Mouse (Mus musculus): Measurements from ENCODE around the gene Chid1.

Gene Chid1

DNA sequence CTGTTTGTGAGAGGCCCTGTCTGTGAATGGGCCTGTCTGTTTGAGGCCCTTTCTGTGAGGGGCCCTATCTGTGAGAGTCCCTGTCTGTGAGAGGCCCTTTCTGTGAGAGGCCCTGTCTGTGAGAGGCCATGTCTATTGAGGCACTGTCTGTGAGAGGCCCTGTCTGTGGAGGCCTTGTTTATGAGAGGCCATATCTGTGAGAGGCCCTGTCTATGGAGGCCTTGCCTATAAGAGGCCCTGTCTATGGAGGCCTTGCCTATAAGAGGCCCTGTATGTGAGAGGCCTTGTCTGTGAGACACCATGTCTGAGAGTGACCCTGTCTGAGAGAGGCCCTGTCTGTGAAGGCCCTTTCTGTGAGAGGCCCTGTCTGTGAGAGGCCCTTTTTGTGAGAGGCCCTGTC, 31.5 kb downstream of the Chid1 start:
- no peak for DNase-seq (ENCODE audit: extremely low spot score, low read depth, low spot score)

DNA sequence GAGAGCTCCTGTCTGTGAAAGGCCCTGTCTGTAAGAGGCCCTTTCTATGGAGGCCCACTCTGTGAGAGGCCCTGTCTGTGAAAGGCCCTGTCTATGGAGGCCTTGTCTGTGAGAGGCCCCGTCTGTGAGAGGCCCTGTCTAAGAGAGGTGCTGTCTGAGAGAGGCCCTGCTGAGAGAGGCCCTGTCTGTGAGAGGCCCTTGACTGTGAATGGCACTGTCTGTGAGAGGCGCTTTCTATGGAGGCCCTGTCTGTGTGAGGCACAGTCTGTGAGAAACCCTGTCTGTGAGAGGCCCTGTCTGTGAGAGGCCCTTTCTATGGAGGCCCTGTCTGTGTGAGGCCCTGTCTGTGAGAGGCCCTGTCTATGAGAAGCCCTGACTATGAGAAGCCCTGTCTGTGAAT, 33.4 kb downstream of the Chid1 start:
- no peak for DNase-seq (ENCODE audit: extremely low spot score, low read depth, low spot score)

DNA sequence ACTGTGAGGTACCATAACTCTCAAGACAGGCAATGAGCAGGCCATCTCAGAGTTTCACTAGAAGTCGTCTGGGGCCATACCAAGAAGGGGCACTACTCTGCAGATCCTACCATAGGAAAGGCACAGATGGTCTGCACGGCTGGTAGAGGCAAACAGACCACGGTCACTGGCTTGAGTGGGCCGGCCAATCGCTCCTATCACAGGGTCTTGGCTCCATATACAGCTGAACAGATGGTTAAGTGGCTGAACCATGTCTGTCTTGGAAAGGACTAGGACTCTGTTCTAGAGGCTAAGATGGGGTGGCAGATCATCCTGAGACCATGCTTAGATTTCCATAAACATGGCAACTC, 37.1 kb downstream of the Chid1 start:
- DNase-seq (ENCODE audit: extremely low spot score, low read depth, low spot score) = no peak

DNA sequence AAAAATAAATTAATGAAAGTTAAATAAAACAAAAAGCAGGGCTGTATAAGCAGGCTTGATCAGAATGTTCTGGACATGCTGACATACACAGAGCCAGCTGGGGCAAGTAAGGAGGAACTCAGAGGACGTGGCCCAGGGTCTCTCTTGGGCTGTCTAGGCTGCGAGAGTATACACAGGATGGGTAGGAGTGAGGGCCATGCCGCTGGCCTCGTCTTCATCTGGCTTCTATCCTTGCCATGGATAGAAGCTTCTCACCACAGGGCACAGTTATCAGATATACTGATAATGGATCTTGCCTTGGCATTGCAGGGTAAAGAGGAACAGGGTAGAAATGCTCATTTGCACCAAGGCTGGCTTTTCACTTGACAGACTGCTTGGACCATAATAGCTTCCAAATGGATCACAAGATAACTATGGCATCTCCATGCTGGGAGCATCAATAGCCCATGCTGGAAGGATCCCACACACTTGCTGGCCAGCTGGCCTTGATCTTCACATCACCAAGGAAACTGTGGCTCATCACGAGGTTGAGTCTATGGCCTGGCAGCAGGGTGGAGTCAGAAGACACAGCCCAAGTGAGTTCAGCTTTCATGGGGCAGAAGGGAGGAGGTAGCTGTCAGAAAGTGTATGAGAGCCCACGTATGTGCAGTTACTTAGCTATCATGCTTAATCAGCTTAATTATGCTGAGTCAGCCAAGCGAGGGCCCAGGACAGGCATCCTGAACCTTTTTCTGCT, 37.7 kb downstream of the Chid1 start:
- DNase-seq (ENCODE audit: extremely low spot score, low read depth, low spot score) = no peak

DNA sequence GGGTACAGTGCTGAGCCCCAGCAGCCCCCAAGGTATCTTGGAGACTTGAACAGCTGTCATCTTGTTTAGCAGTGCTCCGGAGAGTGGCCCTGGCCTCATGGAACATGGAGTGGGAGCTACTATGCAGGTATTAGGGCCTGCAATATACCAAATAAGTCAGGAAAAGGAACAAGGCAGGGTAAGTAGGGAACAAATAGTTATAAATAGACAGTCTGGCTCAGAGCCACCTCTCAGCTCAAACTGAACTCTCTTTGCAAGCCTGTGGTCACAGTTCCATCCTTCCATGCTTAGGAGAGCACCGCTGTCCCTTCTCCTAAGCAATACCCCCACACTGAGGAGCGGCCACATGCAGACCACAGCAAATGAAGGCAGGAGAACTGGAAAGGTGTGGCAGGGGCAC, 42.1 kb downstream of the Chid1 start:
- no peak for DNase-seq (ENCODE audit: extremely low spot score, low read depth, low spot score)

DNA sequence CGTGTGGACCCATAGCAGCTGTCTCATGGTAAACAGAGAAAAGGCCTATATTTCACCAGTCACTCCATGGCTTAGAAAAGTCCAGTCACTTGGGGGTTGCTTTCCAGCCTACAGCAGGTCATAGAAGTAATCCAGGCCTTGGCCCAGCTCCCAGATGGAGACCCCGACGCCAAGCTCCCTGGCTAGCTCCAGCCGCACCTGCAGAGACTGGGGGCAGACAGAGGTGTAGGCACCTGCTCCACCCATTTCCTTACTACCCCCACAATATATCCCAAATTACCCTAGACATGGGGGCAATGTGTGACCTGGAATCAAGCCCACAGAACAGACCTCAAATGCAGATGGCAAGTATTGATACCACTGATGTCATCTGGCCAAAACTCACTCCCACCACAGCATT, 43.7 kb downstream of the Chid1 start:
- no peak for DNase-seq (ENCODE audit: extremely low spot score, low read depth, low spot score)

DNA sequence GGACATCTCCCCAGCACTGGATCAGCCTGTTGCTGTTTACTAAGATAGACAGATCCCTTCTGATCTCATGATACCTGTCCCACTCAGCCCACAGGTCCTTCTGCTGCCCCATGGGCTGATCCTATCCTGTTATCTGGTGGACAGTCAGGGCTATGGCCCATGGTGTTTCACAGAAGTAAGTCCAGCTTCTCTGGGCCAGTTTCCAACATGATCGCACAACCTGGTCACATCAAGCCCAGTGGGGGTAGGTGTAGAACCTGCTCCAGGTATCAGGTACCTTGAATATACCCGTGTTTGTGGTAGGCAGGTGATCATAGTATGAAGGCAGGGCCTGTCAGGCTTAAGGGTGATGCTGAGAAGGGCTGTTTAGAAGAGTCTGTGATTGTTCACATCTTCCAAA, 44.3 kb downstream of the Chid1 start:
- no peak for DNase-seq (ENCODE audit: extremely low spot score, low read depth, low spot score)

DNA sequence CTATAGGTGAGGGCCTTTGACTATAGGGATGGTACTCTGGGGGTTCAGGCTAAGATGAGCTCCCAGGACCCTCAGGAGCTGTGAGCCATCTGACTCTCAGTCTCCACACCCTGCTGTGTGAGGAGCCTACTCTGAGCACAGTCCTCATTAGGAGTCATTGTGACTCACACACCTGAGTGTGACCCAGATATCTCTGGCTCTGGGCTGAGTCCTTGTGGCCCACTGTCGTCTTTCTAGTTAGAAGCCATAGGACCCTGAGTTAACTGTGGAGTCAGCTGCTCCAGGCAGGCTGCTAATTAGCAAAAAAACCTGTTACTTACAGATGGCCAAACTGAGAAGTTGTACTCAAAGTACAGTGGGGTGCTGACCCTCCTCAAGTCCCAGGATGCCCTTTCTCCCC, 45.9 kb downstream of the Chid1 start:
- DNase-seq (ENCODE audit: extremely low spot score, low read depth, low spot score) = no peak

DNA sequence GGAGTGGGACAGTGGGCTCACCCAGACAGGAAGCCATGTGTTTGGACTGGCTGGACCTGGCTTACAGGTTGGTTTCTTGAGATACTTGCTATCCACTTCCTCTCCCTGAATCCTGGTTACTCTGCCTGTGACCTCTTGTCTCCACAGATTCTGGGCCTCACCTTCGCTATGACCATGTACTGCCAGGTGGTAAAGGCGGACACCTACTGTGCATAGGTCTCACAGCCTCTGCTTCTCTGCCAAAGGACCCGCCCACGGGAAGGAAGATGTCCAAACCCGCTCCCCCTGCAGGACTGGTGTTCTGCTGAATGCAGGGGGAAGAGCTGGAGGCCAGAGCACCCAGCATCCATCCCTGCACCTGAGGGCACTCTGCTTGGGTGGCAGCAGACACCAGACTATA, 46.9 kb downstream of the Chid1 start:
- no peak for DNase-seq (ENCODE audit: extremely low spot score, low read depth, low spot score)

DNA sequence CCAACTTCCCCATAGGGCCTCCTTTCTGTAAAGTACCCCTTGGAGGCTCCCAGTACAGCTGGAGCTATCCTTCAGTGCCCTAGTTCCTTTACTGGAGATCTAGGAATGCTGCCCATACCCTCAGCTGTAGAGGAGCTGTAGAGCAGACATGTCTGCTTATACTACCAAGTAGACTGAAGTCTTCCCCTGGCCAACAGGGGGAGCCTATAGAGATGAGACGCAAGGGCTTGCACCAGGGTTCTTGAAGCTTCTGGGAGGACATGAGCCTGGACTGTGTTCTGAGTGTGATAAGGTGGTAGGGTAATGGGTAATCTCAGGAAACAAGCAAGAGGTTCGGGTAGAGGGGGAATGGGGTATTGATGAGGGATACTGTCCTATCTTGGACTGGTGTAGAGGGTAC, 48.5 kb downstream of the Chid1 start:
- DNase-seq (ENCODE audit: extremely low spot score, low read depth, low spot score) = no peak

DNA sequence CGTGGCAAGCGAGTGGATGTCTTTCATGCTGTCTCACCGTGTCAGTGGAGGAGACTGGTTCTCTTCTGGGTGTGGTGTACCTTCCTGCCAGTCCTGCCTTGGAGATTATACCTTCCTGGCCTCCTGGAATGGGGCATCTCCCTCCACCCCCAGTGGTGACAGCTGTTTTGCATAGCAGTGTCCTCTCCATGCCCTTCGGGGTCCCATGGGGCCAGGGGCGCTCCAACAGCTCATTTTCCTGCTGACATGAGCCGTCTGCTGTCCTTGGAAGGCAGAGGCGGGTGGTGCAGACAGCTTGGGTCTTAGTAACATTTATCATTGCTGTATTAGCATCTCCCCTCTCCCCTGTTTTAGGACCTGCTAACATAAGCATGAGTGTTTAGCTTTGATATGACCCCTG, 52.5 kb downstream of the Chid1 start:
- no peak for DNase-seq (ENCODE audit: extremely low spot score, low read depth, low spot score)

DNA sequence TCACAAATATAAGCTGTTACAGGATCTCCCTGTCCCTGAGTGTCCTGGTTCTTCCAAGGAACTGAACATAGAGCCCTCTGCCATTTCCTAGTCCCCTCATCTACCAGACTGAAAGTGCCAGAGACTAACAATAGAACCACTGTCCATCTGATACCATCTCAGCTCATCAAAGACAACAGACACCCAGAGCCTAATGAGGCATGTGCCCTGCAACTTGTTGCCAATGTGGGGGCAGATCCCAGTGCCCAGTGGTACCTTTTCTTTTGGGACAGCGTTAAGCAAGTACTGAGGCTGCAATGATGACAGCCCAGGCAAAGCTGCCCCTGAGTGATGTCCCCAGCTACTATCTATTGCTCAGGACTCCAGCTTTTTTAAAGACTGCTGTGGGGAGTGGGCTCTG, 53.4 kb downstream of the Chid1 start:
- DNase-seq (ENCODE audit: extremely low spot score, low read depth, low spot score) = no peak

DNA sequence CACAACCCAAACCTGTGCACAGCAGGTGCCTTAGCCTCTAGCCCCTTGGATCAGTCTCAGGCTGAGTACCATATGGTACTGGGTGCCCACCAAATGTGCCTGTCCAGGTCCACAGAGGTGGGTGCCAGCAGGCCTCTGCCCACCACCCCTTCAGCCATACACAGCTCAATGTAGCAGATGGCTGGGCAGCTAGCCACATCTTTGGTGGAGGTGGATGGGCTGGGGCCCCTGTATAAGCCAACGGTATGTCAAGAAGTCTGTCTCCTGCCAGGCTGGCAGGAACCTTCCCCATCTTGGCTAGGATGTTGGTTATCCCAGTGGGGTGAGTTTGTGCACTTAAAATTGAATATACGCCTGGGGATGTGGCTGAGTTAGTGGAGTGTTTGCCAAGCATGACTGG, 54.1 kb downstream of the Chid1 start:
- no peak for DNase-seq (ENCODE audit: extremely low spot score, low read depth, low spot score)

DNA sequence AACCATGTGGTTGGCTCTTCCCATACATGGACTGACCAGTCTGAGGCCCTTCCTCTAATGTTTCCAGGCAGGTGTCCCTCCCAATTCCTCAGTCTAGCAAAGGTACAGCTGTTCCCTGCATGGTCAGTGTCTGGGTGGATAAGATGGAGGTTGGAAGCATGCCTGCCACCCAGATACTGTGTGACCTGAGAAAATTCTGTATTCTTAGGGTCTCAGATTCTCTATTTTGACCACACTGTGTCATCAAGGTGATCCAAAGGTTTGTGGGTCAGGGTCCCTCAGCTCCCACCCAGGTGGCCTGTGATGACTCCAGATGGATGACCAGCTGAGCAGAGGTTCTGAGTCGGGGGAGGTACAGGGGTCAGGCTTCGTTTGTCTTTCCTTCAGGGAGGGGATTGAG, 54.5 kb downstream of the Chid1 start:
- no peak for DNase-seq (ENCODE audit: extremely low spot score, low read depth, low spot score)

DNA sequence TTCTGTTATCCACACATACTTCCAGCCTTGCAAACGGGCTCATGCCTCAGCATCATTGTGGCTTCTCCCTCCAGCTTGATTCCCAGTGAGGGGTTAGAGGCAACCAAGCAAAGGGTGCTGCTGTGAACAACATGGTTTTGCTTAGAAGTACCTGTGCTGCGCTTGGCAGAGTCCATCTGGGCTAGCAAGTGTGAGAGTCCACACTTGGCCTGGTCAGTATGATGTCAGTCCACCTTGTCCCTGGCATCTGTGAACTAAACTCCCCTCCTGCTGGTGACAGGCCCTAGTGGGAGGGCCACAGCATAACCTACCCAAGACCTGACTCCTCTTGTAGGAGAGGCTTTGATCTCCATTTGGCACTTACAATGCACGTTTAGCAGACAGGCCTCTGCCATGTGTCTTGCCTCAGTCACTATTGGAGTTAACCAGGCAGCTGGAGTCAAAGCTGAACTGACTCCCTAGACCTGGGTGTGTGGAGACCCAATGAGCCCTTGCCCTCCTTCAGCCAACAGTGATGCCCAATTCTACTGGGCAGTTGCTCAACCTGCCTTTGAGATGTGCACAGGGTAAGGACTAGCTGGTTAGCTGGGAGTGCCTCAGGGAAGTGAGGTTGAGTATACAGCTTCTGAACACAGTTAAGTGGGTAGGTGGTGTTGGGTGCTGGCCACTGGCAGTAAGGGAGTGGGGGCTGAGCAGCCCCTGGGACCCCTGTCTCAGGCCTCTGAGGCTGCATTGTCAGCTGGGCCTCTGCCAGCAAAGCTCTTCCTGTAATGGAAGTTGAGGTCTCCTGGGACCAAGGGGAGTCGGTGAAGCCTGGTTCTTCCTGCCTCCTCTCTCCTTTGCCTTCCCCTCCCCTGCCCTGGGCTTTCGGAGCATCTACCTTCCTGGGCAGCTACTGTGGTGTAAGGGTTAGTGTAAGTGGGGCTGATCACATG, 55.2 kb downstream of the Chid1 start:
- no peak for DNase-seq (ENCODE audit: extremely low spot score, low read depth, low spot score)

DNA sequence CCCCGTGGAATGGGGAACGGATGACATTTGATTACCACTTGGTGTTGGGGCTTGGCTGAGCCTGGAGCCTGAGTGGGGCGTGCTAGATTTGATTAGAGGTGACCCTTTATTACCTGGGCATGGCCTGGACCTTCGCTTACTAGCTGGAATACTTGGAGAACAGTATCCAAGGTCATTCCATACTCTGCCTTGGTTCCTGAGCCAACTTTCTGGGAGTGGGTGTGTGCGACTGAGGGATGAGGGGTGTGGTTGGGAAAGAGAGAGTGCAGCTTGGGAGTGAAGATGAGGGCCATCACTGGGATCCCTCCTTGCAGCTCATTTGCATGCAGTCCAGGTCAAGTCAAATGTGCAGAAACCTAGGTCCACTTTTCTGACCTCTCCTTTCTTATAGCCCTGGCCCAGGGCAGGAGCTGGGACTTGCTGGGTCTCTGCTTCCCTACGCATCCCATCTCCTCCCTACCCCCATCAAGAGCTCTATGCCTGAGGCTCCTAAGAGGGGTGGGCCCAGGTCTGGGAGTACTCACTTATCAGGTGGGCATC, 56.5 kb downstream of the Chid1 start:
- no peak for DNase-seq (ENCODE audit: extremely low spot score, low read depth, low spot score)

DNA sequence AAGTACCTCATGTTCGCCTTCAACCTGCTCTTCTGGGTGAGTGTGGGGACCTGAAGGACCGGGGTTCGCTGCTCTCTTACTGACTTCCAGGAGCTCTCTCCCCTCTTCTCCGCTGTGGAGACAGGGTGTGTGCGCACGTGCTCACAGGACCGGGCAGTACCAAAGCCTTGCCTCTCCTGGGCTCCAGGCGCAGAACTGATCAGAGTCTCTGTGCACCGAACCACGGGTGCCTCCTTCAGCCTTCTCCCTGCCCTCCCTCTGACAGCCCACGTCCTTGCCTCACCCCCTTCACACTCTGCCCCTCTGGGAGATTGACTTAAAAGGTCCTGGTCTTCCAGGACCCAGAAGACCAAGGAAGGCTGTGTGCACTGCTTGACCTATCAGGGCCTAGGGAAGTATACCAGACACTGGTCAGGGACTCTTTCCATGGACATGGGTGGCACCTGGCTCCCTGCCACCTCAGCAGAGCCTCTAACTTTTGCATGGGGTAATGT, 57.1 kb downstream of the Chid1 start:
- DNase-seq (ENCODE audit: extremely low spot score, low read depth, low spot score) = no peak

DNA sequence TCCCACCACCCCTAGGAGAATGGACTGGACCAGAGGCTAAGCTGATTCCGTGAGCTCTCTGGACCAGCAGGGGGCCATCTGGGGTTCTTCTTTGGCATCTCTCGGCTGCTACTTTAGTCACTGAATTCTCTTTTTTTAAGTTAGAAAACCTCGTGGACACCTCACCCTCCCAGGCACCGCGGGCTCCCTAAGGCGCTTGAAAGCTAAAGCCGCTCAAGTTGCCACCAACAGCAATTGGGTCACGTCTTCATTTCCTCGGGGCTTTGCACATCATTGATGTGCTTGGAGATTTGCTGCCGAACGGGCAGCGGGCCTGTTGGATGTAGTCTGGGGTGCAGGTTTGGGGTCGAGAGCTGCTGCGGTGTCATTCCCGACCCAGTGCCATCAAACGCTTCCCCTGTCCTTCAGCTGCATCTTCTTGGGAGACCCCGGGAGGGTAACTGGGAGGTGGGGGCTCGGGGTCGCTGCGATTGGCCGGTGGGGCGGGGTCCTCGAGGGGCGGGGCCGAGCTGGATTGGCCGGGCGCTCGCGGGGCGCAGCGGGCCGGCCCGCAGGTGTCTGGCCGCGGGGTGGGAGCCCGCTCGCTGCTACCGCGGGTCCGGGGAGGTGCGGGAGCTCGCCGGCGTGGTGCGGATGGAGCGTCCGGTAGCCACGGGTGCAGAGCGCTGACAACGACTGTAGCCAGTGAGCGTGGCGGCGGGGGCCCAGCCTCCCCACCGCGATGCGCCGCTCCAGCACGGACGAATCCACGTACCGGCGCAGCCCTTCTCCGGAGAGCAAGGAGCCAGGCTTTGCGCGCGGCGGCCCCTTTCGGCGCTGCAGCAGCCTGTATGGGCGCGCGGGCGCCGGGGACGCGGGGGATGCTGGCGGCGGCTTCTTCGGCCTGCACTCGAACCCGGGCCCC, 57.9 kb downstream of the Chid1 start:
- DNase-seq (ENCODE audit: extremely low spot score, low read depth, low spot score) = no peak

DNA sequence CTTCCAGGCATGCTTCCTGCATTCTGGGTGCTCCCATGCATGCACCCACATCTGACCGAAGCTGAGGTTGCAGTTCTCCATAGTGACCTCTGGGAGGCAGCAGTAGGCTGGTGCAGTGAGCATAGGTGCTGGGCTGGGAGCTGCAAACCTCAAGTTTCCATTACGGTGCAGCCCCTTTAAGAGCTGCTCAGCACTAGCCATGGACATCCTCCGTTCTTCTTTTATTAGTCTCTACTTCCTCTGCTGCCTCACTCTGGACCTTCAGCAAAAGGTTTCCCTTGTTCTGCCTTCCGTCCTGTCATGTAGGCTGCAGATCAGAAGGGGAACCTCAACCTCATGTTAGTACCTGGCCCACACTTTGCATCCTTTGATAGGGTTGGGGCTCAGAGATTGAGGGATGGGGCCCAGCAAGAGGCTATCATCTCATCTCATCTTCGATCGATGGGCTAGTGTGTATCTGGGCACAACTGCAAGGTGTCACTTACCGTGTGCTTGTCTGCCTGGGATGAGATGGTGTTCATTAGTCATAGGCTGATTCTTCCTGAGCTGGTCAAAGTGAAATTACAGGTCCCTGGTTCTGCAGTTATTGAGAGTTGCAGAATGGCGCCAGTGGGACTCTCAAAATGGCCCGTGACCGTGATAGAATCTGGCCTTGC, 58.7 kb downstream of the Chid1 start:
- no peak for DNase-seq (ENCODE audit: extremely low spot score, low read depth, low spot score)

DNA sequence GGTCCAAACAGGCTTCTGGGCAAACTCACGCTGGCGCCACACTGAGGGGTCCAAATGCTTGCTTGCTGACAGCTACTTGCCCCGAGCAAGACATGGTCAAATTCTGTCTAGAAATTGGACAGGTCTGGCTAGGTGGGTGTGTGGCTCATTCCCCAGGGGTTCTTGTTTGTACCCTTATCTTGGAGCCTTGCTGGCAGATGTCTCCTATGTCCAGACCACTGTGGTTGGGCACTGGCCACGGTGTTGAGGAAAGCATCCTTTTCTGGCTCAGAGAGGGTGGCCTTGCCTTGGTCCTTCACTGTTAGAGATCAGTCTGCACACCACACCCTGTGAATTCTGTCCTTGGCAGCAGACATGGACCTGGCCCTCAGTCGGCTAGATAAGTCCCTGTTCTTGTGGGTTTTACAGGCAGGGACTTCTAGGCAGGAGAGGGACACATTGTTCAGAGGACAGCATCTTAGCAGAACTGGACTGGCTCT, 61.3 kb downstream of the Chid1 start:
- DNase-seq (ENCODE audit: extremely low spot score, low read depth, low spot score) = no peak
